Mouse (Mus musculus) megakaryocyte-erythroid progenitor cell, adult 5 weeks (primary cell): ENCODE measurements around the gene Gm5108. TPM values are rescaled to one million over a fixed set of nuclear protein-coding genes. Genes with fewer than 3 reads are reported as not detected.

Experiments used
- polyA plus RNA-seq: library from polyadenylated mRNA; stranded (reverse); fragments of >175 nt; gene quantifications from 2 replicates; pipeline ENCODE4 v1.2.3, GENCODE M21; 2012

The Gm5108 gene
- not detected in 2 replicates for polyA plus RNA-seq

DNA sequence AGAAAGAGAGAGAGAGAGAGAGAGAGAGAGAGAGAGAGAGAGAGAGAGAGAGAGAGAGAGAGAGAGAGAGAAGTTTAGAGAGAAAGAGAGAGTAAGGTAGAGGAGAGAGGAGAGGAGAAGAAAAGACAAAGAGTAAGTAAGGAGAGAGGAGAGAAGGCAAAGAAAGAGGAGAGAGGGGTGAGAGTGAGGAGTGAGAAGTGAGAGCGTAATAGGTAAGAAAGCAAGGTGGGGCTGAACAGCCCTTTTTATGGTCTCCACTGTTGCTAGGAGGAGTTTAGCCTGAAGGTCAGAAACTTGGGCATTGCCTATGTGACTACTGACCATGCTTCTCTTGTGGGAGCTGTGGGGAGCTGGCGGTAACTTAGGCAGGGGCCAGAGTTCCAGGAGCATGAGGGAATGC lies at the start of gene Gm5108:
Gm5108 (plus strand) TSS at position 301 of the 400 bp plus-strand sequence.

DNA sequence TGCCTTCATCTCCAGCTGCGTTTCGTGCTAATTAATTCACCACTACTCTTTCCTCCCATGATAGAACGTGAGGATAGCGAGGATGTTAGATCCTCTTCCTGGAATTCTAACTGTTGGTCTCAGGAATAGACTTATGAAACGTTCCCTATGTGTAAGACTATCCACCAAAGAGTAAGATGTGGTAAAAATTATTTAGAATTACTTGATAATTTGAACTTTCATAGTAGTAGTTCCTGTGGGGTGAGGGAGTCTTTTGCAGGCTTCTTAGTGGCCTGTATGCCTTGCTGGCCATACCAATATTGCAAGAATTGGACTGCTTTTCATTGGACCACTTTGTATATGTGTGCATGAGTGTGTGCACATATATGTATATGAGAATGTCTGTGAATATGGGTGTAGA lies 4.9 kb downstream of the Gm5108 start, which contains the start of gene Gm21905:
Gm21905 (minus strand) TSS at position 101 of the 400 bp plus-strand sequence.

Other genes with a start within 250 kb of the Gm5108 start
- gene Atp8a1, start 94.2 kb upstream of the Gm5108 start, polyA plus RNA-seq: 15.5 and 19.3 TPM in 2 replicates
- not detected in 2 replicates for gene Gm21905, start 4.8 kb downstream of the Gm5108 start, polyA plus RNA-seq
- not detected in 2 replicates for gene Grxcr1, start 90.2 kb downstream of the Gm5108 start, polyA plus RNA-seq